Mouse (Mus musculus): ENCODE measurements around the gene Naa60. TPM values are rescaled to one million over a fixed set of nuclear protein-coding genes. Genes with fewer than 3 reads are reported as not detected.

The Naa60 gene
- total RNA-seq, 2 experiments from 2014 or later = 26.2 to 98.1 TPM

GRCm38 (mm10) chr16:3885065-3885670 is 13.0 kb downstream of the Naa60 start:
- ATAC-seq (replicated peaks; ENCODE audit: poor library complexity) = peak; percentile 28

GRCm38 (mm10) chr16:3891621-3892295 is 19.6 kb downstream of the Naa60 start:
- ATAC-seq (replicated peaks; ENCODE audit: poor library complexity) = no peak

DNA sequence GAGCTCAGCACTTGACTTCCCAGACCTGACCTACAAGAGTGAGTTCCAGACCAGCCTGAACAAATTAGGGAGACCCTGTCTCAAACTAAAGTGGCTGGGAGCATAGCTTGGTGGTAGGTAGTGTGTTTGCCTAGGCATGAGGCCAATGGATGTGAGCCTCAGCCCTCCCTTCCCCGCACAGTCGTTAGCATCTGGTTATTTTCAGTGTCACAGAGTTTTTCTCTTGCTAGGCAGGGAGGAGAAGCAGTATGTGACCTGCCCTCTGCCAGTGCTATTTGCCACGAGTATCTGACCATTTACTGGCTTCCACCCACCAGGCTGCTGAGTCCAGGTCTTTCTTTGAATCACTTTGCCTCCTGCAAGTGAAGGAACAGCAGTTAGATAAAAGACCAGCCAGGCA is 21.6 kb downstream of the Naa60 start:
- ATAC-seq (replicated peaks; ENCODE audit: poor library complexity) = no peak

DNA sequence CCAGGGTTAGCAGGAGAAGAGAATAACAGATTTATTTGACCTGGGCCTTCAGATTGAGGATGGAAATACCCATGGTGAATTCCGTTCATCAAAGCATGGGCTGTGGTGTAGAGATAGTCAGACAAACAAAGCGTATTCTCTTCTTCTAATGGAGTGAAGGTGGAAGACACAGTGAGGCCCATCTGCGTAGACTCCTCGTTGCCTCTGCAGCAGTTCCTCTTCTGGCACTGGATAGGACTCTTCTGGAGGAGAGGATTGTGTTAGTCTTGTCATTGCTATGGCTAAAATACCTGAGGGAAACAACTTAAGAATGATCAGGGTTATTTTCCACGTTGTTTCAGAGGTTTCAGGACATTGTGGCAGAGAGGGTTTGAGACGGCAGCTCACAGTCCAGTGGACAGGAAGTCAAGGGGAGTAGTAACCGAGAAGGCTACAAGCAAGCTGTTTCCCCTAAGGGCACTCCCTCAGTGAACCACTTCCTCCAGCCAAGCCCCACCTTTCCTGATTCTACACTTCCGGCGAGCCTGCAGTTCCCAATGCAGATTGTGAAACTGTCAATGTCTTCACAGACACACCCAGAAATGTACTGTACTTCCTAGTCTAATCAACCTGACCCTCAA is 23.1 kb downstream of the Naa60 start:
- peak; percentile 90 for ATAC-seq (replicated peaks; ENCODE audit: poor library complexity)

- peak; percentile 44 for ATAC-seq (replicated peaks; ENCODE audit: poor library complexity)
Observed at GRCm38 (mm10) chr16:3896046-3896445, 23.9 kb downstream of the Naa60 start.

- no peak for ATAC-seq (replicated peaks; ENCODE audit: poor library complexity)
Observed at GRCm38 (mm10) chr16:3896553-3896952, 24.4 kb downstream of the Naa60 start.

GRCm38 (mm10) chr16:3907471-3907870 is 35.3 kb downstream of the Naa60 start:
- ATAC-seq (replicated peaks; ENCODE audit: poor library complexity) = no peak

DNA sequence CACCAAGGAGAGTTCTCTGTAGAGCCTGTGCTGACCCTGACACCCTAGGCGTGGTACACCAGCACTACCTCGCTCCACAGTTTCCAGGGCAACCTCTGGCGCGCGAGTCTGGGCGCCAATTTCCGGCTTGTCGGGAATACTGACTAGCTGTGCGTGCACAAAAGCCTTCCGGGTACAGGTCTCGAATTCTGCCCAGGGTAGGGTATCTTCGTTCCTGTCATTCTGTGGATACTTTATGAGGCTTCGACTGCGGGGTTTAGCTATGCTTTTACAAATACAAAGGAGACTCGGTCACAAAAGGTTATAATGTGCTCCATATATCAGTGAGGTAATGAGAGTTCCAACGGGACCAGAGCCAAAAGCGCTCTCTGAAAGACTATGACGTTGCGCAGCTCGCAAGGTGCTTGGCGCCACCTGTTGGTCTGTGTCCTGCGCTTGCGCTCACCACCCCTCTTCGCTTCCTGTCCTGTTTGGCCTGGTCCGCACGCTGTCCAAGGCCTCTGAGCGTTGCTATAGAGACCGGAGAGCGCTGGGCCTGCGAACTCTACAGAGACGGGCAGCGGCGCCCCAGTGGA is 36.4 kb downstream of the Naa60 start, which contains the start of the genes 1700037C18Rik and Cluap1:
1700037C18Rik (minus strand) TSS at position 153 of the 575 bp plus-strand sequence.
Cluap1 (plus strand) TSS at position 265 of the 575 bp plus-strand sequence.
- ATAC-seq (replicated peaks; ENCODE audit: poor library complexity) = peak; percentile 92

GRCm38 (mm10) chr16:3909118-3909517 is 36.9 kb downstream of the Naa60 start:
- 0 out of 2 replicates have a peak, but pooled peaks have one; percentile 1 for ATAC-seq (replicated peaks; ENCODE audit: poor library complexity)

DNA sequence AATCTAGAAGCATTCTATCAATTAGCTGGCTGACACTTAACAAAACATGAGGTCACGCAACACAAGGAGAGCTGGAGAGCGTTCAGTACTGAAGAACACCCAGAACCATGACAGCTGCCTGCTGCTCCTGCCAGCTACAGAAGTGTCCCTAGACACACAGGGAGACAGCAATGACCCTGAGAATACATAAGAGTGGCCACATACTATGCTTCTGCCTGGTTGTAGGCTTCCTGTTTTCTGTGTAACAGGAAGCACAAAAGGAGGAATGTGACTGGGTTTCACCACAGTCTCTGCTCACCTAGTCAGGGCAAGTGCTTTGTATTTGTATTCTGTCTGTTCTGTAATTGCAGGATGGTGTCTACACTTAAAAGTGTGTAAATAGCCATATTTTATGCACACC is 48.6 kb downstream of the Naa60 start:
- peak; percentile 60 for ATAC-seq (replicated peaks; ENCODE audit: poor library complexity)

DNA sequence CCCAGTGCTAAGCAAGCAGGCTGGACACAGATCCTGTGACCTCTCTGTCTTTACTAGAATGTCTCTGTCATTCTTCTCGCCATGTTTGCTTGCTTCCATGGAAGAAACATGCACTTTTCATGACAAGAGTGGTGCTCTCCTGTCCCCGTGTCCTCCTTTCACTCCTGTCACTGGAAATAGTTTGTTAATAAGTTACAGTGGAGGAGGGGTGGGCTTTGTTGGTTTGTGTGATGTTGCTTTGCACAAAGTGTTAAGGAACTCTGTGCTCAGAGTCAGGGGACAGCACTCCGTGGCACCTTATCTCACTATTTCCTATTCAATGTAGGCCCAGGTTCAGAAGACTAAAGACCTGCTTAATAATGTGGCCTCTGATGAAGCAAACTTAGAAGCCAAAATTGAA is 51.3 kb downstream of the Naa60 start:
- ATAC-seq (replicated peaks; ENCODE audit: poor library complexity) = no peak

- no peak for ATAC-seq (replicated peaks; ENCODE audit: poor library complexity)
Observed at GRCm38 (mm10) chr16:3923966-3924365, 51.8 kb downstream of the Naa60 start.

GRCm38 (mm10) chr16:3928582-3928981 is 56.4 kb downstream of the Naa60 start:
- no peak for ATAC-seq (replicated peaks; ENCODE audit: poor library complexity)

GRCm38 (mm10) chr16:3929151-3929550 is 57.0 kb downstream of the Naa60 start:
- ATAC-seq (replicated peaks; ENCODE audit: poor library complexity) = peak; percentile 98

DNA sequence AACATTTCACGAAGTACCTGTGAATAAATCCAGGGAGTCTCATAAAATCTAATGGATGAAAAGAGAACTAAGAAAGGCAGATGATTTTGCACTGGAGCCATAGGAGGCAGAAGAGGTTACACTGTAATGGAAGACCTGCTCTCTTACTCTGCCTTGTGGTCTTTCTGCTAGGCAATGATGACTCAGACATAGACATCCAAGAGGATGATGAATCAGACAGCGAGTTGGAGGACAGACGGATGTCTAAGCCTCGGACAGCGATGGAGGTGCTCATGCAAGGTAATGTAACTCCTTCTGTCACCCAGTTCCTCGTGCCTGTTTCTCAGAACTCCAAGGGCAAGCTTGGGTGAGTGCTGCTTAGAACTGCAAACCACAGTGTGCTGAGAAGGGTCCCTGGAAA is 61.4 kb downstream of the Naa60 start:
- ATAC-seq (replicated peaks; ENCODE audit: poor library complexity) = no peak

GRCm38 (mm10) chr16:3934091-3934490 is 61.9 kb downstream of the Naa60 start:
- ATAC-seq (replicated peaks; ENCODE audit: poor library complexity) = 0 out of 2 replicates have a peak, but pooled peaks have one; percentile 37

GRCm38 (mm10) chr16:3934701-3935100 is 62.5 kb downstream of the Naa60 start:
- no peak for ATAC-seq (replicated peaks; ENCODE audit: poor library complexity)

DNA sequence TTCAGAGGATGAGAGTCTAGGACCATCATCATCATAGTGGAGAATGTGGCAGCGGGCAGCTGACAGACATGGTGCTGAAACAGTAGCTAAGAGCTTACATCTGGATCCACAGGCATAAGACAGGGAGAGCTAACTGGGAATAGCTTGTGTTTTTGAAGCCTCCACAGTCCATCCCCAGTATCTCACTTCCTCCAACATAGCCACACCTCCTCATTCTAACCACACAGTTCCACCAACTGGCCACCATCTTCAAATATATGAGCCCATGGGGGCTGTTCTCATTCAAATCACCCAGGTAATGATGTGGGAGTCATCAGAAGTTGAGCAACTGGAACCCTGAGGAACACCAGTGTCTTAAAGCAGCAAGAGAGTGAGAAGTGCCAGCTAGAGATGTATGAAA is 79.0 kb downstream of the Naa60 start:
- peak; percentile 19; the same call in 1 of the 2 replicates for ATAC-seq (replicated peaks; ENCODE audit: poor library complexity)

All from megakaryocyte progenitor cell, adult 5-6 weeks (primary cell).